Mouse (Mus musculus): ENCODE measurements around the gene Trim29.

DNA sequence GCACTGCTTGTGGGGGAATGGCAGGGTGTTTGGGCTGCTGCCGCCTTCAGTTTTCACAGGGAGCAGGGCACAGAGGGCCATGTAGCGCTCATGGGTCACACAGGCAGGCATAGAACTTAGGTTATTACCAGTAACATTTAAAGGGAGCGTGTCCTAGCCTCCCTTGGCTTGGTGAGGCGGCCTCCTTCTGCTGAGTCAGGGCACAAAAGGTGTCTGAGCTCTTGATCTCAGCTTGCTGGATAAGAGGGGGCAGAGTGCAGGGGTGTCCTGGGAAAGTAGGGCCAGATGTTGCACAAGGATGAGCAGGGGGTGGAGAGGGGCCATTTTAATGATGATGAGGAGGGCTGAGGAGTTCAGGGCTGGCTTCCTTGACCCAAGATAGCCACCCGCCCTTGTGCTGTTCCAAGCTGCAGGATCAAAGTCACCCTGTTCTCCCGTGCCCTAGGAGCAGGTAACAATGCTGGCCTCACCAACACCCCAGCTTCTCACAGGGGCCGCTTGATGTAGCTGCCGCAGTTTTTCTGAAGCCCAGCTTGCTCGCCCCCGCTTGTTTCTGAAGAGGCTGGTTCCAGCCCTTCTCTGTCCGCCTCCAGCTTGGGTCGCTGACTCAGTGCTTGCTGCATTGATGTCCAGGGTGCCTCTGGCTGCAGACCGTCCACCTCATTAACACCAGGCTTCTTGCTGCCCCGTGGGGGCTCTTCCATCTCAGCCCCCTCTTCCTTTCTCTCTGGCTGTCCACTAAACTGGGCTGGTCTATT, 38.7 kb upstream of the Trim29 start:
- TF ChIP-seq CTCF (IDR thresholded peaks at IDR 0.05 in 2 of 3, conservative IDR thresholded peaks at IDR 0.05 in 1 of 3; ENCODE audit: control insufficient read depth in 1 of 3, insufficient read depth in 1 of 3, low read depth in 2 of 3, low read length in 3 of 3, poor library complexity in 1 of 3, severe bottlenecking in 1 of 3) (no peak), SIN3A (IDR thresholded peaks at IDR 0.05; ENCODE audit: low read length) (no peak), USF1 (IDR thresholded peaks at IDR 0.05; ENCODE audit: low read depth, low read length) (no peak), BHLHE40 (IDR thresholded peaks at IDR 0.05; ENCODE audit: borderline replicate concordance, low read depth, low read length) (no peak), KAT2A (conservative IDR thresholded peaks at IDR 0.05; ENCODE audit: low read depth, low read length) (no peak), USF2 (IDR thresholded peaks at IDR 0.05; ENCODE audit: borderline replicate concordance in 1 of 2, insufficient read depth in 1 of 2, low read depth in 1 of 2, low read length in 2 of 2) (no peak), MXI1 (IDR thresholded peaks at IDR 0.05; ENCODE audit: low read depth, low read length) (no peak), EP300 (IDR thresholded peaks at IDR 0.05; ENCODE audit: low read depth in 1 of 2, low read length in 2 of 2) (no peak)

Measured in MEL (cell line).